Mouse (Mus musculus): ENCODE measurements around the gene Nelfe.
A peak's percentile ranks its signal among the peaks of the same experiment; 100 is the strongest.

The Nelfe gene

DNA sequence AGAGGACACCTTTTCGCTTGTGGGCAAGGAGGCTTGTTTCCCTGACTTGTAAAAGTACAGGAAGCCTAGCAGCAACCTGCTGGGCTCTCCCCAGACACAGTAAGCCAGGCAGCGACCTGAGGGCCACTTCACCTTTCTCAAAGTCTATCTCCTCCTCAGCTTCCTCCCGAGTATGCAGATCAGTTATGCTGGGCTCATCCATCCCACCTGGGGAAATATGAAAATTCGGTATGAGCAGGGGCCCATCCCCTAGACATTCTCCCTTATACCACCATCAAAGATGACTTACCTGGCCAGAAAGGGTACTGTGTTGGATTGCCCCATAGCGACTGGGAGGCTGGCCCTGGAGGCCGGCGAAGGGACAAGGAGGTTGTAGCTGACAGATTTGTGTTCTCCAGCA lies 2.6 kb upstream of the Nelfe start:
- DNase-seq: no peak

DNA sequence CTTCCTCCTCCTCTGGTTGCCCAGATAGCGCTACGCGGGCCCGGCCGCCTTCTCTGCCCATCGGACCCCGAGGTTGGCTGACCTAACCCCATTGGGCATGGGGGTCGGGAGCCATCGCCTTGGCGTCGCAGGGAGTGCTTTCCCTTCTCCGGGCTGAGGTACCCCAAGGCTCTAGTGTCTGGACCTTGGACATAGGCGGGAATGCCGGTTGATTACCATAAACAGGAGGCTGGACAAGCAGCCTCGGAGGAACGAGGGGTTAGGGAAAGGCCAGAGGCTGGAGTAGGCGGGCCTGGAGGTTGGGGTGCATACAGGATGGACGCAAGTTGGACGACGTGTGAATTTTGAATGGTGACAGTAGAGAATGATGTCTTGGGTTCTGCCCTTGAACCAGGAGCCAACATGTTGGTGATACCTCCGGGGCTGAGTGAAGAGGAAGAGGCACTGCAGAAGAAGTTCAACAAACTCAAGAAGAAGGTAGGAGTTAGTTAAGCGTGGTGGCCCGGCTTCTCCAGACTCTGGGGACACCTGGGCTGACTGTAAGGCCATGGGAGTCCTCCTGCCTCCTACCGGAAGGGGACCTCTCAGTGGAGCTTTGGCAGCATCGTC lies 430 bp downstream of the Nelfe start:
- no peak for DNase-seq

DNA sequence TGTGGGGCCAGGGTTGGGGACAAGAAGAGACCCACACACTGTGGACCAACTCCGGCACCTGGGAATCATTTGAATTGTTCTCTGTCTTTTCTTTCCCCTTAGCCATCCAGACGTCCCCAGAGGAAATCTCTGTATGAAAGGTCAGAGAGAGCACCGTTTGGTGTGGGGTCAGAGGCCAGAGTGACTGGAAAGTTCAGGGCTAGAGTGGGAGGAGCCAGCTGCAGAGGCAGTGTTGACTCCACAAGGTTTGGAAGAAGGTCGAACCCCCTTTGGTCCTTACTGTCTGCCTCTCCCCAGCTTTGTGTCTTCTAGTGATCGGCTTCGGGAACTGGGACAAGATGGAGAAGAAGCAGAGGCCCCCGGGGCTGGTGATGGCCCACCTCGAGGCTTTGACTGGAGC lies 3.3 kb downstream of the Nelfe start:
- DNase-seq: no peak

DNA sequence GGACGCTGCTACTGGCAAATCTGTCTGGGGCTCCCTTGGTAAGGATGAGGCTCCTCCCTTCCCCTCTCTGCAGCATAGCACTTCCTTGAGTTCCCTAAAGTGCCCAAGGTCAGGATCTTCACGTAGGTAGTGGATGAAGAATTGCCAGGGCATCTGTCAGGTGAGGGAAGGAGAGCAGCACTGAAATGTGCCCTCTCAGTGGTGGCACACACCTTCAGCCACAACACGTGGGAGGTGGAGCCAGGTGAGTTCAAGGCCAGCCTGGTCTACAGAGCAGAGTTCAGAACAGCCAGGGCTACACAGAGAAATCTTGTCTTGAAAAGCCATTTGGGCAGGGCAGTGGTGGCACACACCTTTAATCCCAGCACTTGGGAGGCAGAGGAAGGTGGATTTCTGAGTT lies 4.6 kb downstream of the Nelfe start:
- DNase-seq: no peak

DNA sequence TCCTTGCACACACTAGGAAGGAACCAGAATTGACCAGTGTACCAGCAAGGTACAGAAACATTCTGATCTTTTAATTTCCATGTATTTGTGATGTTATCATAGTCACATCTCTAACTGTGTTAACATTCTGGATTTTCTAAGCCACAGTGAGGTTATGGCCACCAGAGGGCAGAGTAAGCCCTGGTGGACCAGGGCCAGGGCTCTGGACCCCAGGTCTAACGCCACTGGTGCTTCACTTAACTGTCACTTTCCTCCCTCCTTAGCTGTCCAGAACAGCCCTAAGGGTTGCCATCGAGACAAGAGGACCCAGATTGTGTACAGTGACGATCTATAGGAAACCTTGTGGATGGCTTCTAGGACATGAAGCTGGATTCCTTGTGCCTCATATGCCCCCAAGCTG lies 5.6 kb downstream of the Nelfe start:
- no peak for DNase-seq

DNA sequence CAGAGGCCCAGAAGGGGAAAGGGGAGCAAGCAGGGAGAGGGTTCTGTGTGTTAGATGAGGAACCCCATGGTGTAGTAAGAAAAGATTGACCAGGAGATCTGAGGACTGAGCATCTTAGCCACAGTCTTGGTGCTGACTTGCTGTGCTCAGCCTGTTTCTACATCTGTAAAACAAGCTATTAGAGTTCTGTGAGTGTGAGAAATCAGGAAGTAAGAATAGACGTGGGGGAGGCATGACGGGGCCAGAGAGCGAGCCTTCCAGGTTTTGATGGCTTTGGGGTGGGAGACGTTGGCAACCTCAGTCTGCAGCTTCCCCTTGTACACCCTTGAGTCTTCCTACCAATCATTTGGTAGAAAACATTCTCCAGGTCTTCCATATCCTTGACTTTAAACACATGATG lies 8.5 kb downstream of the Nelfe start:
- no peak for DNase-seq

DNA sequence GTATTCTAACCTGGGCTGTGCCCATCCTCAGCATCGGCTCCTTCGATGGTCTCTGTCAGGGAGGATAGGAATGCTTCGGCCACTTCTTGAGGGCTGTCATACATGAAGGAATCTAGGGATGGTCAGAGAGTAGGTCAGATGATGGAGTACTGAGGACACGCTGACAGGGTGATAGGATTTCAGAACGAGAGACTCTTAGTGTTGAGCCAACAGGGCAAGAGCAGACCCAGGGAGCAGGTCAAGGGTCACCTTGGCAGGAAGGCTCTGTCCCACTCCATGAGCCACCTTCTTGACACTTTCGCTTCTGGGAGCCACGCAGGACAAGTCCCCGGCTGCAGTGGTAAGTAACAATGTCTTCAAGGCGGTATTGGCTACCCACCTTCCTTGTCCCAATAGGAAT lies 10.3 kb downstream of the Nelfe start:
- DNase-seq: no peak

DNA sequence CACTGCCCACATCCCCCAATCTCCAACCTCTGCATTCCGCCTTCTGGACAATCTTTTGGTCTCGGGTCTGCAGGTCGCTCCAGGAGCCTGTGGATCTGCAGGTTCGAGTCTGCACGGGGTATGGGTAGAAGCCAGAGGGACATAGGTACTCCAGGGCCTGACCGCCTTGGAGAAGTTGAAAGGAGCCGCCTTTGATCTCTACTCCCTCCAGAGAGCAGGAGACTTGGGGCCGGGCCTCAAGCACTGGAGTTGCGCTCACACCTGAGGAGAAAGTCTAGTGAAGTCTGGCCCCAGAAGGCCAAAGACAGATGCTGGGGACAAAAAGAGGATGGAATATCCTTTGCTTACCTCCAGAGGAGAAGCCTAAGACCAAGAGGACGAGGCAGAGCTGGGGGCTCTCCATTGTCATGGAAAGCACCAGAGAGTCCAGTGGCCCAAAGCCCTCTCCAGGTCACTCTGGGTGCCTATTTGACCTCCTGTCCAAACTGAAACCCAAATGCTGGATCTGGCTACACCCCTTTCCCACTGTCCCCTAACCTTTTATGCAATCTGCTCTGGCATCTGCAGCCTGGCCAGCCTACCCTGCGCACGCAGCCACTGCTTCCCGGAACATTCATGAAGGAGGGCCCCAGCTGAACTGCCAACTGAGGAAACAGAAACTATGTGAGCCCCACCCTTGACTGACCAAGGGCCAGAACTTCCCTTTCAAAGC lies 11.7 kb downstream of the Nelfe start:
- DNase-seq: no peak

DNA sequence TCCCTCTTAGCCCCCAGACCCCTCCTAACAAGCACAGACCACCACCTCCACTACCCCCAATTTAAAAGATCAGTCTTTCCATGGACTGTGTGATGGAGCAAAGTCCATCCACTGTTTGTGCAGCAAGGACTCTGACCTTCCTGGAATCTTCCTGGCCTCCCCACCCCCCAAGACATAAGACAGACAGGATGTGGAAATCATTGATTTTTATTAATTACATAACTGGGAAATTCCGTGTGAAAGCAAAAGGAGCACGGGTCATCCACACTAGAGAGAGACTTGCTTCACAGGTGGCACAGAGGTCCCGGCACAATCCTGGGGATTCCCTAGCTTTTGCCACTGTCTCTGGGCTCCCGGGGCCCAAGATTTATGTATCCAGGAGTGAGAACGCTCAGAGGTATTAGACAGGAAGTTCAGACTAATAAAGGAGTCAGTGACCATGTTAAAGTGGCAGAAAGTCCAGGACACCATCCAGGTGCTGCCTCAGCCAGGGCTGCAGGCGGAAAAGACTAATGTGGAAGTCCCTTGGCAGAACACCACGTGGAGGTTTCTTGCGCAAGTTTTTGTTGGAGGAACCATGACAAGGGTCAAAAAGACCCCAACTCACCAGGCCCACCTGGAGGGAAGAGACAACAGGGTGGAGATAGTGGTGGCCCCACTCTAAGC lies 12.4 kb downstream of the Nelfe start, which contains the start of gene Cfb:
Cfb (minus strand) TSS at position 103 of the 666 bp plus-strand sequence.
- DNase-seq: no peak

DNA sequence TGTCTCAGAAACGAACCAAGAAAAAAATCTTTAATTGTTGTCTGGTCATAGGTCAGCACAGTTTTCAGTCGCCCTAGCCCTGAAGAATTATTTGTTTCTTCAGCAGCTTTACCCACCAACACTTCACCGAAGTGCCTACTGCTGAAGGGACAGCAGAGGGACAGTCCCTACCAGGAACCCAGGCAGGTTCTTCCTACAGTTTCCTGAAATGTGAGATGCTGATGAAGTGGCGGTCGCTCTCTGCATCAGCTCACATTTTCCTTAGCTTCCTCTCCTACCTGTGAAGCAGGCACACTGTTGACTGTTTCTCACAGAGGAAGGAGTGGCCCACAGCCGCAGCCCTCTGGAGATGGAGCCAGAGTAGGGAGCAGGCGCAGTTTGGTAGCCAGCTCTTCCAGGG lies 15.8 kb downstream of the Nelfe start:
- no peak for DNase-seq

DNA sequence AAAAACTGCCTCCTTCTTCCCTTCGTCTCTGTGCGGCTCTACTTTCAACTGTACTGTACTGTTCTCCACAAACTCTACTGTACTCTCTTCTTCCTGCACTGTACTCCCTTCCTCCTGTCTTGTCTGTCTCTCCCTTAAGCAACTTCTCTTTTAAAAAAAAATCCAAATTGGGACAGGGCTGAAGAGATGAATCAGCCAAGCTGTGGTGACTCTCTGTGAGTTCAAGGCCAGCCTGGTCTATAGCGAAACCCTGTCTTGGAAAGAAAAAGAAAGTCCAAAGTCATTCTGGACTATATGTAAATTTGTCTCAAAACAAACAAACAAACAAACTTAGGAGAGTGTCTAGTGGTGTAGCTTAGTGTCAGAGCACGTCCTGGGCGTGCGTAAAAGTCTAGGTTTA lies 24.1 kb downstream of the Nelfe start:
- DNase-seq: no peak

DNA sequence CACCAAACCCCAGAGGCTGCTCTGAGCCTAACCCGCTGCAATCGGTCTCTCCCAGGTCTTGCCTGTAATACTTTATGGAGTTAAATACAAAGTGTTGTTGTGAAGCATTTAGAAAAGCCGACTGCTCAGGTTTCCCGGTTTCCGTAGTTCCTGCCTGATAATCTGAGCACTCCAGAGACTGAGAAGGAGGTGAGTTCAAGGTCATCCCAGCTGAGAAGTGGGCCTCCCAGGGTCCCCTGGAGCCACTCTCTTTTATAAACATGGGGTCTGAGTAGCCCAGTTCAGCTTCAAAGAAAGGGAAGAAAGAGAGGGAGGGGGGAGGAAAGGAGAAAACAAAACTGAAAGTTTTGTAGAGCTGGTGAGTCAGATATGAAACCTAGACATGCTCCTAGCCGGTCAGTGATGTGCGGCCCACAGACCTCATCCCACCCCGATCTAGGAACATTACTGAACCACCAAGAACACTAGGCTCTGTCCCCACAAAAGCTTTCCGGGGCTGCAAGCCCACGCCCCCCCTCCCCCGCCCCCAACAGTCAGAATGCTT lies 29.2 kb downstream of the Nelfe start, which contains the start of gene Zbtb12:
Zbtb12 (plus strand) TSS at position 148 of the 544 bp plus-strand sequence.
- DNase-seq: no peak

DNA sequence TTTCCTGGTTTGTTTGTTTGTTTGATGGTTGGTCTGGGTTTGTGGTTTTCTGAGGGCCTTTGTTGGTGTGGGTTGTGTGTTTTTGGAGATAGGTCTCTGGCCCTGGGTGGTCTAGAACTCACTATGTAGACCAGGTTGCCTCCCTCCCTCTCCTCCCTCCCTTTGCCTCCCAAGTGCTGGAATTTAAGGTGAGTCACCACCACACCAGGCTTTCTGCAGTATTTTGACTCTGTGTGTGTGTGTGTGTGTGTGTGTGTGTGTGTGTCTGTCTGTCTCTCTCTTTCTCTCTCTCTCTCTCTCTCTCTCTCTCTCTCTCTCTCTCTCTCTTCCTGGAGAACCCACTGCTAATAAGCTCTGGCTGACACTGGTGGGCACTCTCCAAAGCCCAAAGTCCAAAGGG lies 31.0 kb downstream of the Nelfe start:
- no peak for DNase-seq

DNA sequence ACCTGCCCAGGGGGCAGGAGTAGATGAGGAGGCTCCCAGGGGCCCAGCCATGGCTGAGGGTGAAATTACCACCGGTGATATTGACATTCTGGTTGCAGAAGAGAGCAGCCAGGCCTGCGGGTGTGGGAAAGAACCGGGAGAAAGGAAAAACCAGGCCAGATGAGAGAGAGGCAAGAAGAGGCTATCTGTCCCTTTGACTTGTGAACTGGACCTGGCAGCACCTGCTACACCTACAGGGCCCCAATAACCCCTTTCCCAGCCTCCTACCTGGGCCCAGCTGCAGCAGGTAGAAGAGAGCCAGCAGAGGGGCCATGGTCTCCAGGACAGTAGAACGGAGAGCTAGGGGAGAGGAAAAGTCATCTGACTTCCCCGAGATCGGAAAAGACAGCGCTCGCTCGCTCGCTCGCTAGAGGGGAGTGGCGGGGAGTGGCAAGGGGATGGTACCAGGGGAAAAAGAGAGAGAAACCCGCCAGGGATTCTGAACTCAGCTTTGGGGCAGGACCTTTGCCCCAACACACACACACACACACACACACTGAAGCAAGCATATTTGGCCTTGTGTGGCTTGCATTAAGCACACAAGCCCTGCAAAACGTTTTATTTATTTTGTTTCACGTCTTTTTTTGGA lies 31.6 kb downstream of the Nelfe start, which contains the start of gene Gm20547:
Gm20547 (minus strand) TSS at position 360 of the 628 bp plus-strand sequence.
- no peak for DNase-seq

DNA sequence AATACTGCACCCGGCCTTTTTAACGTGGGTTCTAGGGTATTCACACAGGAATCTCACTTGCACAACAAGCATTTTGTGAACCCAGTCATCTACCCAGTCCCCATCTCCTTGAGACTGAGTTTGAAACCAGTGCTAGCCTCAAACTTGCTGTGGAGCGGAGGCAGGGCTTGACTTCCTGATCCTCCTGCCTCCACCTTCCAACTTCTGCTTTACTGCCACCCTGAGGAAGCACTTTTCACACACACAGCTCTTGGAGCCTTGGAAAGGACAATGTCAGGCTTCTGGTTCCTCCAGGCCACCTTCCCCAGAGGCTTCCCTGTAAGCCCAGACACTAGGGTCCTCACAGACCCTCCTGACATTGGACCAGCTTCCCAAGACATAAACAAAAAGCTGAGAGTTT lies 33.1 kb downstream of the Nelfe start:
- DNase-seq: no peak

DNA sequence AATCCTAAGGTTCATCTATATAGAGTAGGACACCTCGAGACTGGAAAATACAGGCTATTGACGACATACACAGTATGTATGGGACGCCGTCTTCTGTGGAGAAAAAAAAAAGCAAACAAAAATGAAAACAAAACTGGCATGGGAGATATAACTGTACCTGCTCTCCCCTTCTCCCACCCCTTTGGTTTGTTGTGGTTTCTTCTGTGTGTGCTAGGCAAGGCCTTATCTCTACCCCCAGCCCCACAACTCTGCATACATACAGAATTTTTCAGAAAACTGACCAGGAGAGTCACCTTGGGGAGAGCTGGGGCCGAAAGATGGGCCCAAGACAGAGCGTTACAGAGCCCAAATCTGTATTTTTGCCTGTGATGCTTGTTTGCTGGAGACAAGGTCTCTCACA lies 34.5 kb downstream of the Nelfe start:
- no peak for DNase-seq

DNA sequence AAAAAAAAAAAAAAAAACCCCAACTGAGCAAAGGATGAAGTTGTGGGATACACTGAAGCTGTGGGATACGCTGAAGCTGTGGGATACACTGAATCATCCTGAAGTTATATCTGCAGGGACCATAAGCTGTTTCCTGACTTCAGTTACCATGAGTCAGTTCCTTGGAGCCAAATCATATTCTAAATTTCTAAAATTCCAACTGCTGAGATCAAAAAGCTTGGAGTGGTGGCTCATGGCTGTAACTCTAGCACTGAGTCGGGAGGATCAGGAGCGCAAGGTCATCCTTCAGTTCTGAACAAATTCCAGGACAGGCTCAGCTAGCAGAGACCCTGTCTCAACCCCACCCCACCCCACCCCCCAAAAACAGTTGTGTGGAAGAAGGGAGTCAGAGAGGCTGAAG lies 35.4 kb downstream of the Nelfe start:
- no peak for DNase-seq

DNA sequence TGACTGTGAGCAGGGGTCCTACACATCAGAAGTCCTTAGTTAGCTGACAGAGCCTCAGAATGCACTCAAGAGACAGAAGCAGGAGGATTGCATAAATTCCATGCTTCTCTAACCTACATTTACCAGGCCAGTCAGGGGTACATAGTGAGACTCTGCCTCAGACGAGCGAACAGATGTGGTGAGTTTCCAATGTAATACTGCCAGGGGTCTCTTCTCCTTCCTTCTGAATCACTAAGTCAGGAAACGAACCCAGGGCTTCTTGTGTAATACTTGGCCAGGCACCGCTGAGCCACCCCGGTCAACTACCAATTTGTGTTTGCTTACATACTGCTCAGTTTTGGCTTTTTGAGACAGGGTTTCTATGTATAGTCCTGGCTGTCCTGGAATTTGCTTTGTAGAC lies 37.8 kb downstream of the Nelfe start:
- no peak for DNase-seq

DNA sequence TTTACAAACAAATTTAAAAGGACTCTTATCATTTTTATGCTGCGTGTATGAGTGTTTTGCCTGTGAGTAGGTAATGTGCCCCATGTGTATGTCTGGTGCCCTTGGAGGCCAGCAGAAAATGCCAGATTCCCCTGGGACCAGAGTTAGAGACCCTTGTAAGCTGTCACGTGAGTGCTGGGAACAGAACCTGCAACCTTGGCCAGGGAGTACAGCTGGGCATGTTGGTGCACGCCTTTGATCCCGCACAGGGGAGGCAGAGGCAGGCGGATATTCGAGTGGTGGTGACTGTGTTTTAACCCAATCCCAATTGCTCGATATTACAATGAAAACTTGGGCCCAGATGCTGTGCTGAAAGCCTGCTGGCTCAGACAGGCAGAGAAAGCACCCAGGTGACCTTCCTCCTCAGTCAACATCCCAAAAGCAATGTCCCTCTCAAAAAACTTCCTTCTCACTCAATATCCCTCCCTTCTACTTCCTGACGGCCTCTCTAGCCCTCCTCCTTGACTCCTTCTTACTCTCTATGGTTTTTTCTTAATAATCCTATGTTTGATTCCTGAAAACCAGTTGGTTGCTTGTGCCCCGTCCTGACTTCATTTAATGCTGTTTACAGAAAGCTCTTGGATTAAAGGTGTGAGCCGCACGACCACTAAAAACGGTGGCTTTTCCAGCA lies 40.0 kb downstream of the Nelfe start:
- DNase-seq: no peak

DNA sequence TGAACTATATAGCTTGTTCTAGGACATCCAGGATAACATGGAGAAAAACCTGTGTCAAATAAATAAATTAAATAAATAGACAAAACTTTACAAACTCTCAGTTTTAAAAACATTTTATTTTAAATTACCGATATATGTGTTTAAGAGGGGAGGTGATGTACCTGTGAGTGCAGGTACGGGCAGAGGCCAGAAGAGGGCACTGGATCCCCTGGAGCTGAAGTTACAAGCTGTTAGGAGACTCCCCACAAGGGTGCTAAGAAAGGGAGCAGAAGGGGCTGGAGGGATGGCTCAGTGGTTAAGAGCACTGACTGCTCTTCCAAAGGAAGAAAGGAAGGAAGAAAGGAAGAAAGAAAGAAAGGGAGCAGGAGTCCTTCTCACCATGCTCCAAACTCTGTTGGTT lies 41.2 kb downstream of the Nelfe start:
- no peak for DNase-seq

DNA sequence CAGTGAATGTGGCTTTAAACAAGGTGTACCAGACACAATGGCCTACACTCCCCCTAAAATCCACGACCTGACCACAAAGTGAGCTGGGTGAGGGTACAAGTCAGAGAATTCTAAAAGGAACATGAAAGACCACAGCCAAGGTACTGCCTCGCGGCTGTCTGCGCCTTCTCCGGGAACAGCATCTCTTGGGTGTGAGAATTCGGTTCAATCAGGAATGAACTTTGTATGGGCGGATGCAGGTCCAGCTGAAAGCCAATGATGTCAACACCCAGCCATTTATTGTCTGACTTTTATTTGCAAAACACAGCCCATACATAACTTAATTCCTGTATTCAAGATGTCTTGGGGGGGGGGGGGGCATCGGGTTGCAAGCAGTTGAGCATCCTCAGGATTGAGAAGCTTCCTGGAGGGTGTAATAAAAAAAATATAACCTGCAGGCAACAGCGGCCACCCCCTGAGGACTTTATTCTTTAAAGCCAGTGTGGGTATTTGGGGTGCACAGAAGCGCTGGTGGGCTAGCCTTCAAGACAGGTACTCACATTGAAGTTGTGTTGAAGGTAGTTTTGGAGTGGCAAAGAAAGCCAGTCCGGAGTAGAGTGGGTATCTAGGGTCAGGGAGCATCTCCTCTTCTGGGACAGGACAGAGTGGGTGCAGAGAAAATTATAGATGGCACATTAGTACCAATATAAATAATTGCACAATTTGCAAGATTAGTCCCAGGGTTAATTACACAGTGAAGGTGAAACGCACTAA lies 43.1 kb downstream of the Nelfe start:
- no peak for DNase-seq

DNA sequence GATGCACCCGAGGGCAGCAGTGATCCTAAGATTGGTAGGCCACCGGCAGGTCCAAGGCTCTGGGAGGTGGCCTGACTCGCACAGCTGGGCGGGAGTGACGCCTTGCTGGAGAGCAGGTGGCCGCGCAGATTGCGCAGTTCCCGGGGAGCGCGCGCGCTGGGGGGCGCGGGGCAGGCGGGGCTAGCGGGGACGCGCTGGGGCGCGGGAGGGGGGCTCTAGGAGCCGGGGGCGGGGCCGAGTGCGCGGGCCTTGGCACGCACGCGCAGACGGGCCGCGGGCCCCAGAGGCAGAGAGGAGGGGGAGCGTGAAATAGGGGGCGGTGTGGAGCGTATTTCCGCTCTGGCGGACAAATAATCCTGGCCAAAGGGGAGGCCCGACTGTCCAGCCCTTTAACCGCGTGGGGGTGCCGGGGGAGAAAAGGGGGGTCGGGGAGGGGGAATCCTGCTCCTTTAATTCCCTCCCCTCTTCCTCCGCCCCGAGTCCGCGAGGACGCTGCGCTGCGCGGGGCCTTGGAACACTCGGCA lies 43.9 kb downstream of the Nelfe start:
- DNase-seq: peak; percentile 93
